Mouse (Mus musculus) erythroid progenitor cell, adult 5-6 weeks (primary cell): ENCODE results near the gene Gapdh. TPM values are rescaled to one million over a fixed set of nuclear protein-coding genes. Genes with fewer than 3 reads are reported as not detected.

Experiments used
- ATAC-seq: replicated peaks from 2 replicates; pipeline ENCODE4 v1.8.0; 2016; ENCODE audit warnings: moderate number of reproducible peaks, mild to moderate bottlenecking, moderate TSS enrichment, inconsistent platforms; ENCODE audit not compliant: poor library complexity, low FRiP score, severe bottlenecking
- total RNA-seq, 2 experiments: library from RNA; stranded (forward) in 1 of 2; stranded (reverse) in 1 of 2; fragments of 150-400 nt in 1 of 2; fragments of 186-747, 209-891 nt in 1 of 2; gene quantifications; 2 replicates each; pipeline versions ENCODE4 v1.2.3 to v1.2.4; 2015 to 2017; ENCODE audit warnings: low replicate concordance in 2 of 2

The Gapdh gene
- 683 and 752 TPM in 2 replicates for total RNA-seq (2015; ENCODE audit: low replicate concordance)
- total RNA-seq (2017; ENCODE audit: low replicate concordance): 153 and 228 TPM in 2 replicates

GRCm38 (mm10) chr6:125166051-125166751 lies at the start of gene Gapdh:
TSS of gene Gapdh (minus strand) at chr6:125166467.
- ATAC-seq: no peak

GRCm38 (mm10) chr6:125215148-125215954 lies 49.1 kb upstream of the Gapdh start, which contains the start of gene Vamp1:
TSS of gene Vamp1 (plus strand) at chr6:125215551.
- peak; percentile 98 for ATAC-seq

- no peak for ATAC-seq
These were observed 47.4 kb upstream of the Gapdh start for GRCm38 (mm10) chr6:125213715-125214114.

- no peak for ATAC-seq
These were observed 46.9 kb upstream of the Gapdh start for GRCm38 (mm10) chr6:125213129-125213528.

- ATAC-seq: no peak
These were observed 46.4 kb upstream of the Gapdh start for GRCm38 (mm10) chr6:125212621-125213020.

- ATAC-seq: no peak
These were observed 44.2 kb upstream of the Gapdh start for GRCm38 (mm10) chr6:125210436-125210835.

- no peak for ATAC-seq
These were observed 30.9 kb upstream of the Gapdh start for GRCm38 (mm10) chr6:125197166-125197565.

GRCm38 (mm10) chr6:125196301-125196700 lies 30.0 kb upstream of the Gapdh start:
- no peak for ATAC-seq

- no peak for ATAC-seq
These were observed 29.3 kb upstream of the Gapdh start for GRCm38 (mm10) chr6:125195541-125196075.

GRCm38 (mm10) chr6:125193390-125193789 lies 27.1 kb upstream of the Gapdh start:
- no peak for ATAC-seq

- ATAC-seq: no peak
These were observed 26.6 kb upstream of the Gapdh start for GRCm38 (mm10) chr6:125192841-125193240.

GRCm38 (mm10) chr6:125192016-125192714 lies 25.9 kb upstream of the Gapdh start:
- ATAC-seq: peak; percentile 85

- ATAC-seq: peak; percentile 91
These were observed 25.2 kb upstream of the Gapdh start, which contains the start of the genes Ncapd2 and Mrpl51 for GRCm38 (mm10) chr6:125191332-125192015. TSS of gene Ncapd2 (minus strand) at chr6:125191701. TSS of gene Mrpl51 (plus strand) at chr6:125191801.

- no peak for ATAC-seq
These were observed 24.5 kb upstream of the Gapdh start for GRCm38 (mm10) chr6:125190816-125191215.

GRCm38 (mm10) chr6:125186203-125186602 lies 19.9 kb upstream of the Gapdh start:
- ATAC-seq: no peak

- ATAC-seq: no peak
These were observed 15.9 kb upstream of the Gapdh start for GRCm38 (mm10) chr6:125182133-125182532.

- ATAC-seq: no peak
These were observed 13.3 kb upstream of the Gapdh start for GRCm38 (mm10) chr6:125179601-125180000.

GRCm38 (mm10) chr6:125175469-125175868 lies 9.2 kb upstream of the Gapdh start:
- no peak for ATAC-seq

- ATAC-seq: no peak
These were observed 7.0 kb upstream of the Gapdh start for GRCm38 (mm10) chr6:125173256-125173655.
